Mouse (Mus musculus) midbrain, embryonic 16.5 days (tissue): ENCODE data around the gene Cgnl1. TPM values are rescaled to one million over a fixed set of nuclear protein-coding genes. Genes with fewer than 3 reads are reported as not detected.

Source experiments
- ATAC-seq: fragments of 200-750 bp; cut with Nextera tagmentation; 2 replicates; pipeline ENCODE4 v1.8.0; 2017; ENCODE audit warnings: moderate TSS enrichment
- H3K27ac ChIP-seq: fragments of 300-500 bp; sonication (generic); 2 replicates; pipeline ENCODE4 v1.5.1; 2014; ENCODE audit warnings: mild to moderate bottlenecking, low read length, mixed read lengths
- H3K27me3 ChIP-seq: fragments of 300-500 bp; sonication (generic); 2 replicates; pipeline ENCODE4 v1.6.1; 2014; ENCODE audit warnings: low read depth, low read length, mixed read lengths; ENCODE audit not compliant: control insufficient read depth, insufficient read depth
- H3K36me3 ChIP-seq: fragments of 300-500 bp; sonication (generic); 2 replicates; pipeline ENCODE4 v1.6.1; 2014; ENCODE audit warnings: mild to moderate bottlenecking, low read length, moderate library complexity, mixed read lengths; ENCODE audit not compliant: control insufficient read depth, insufficient read depth
- H3K4me1 ChIP-seq: fragments of 300-500 bp; sonication (generic); 2 replicates; pipeline ENCODE4 v1.6.1; 2014; ENCODE audit warnings: mild to moderate bottlenecking, low read length, mixed read lengths; ENCODE audit not compliant: control insufficient read depth, insufficient read depth
- H3K4me2 ChIP-seq: fragments of 300-500 bp; sonication (generic); 2 replicates; pipeline ENCODE4 v1.6.1; 2014; ENCODE audit warnings: mild to moderate bottlenecking, low read length, mixed read lengths
- H3K4me3 ChIP-seq: fragments of 300-500 bp; sonication (generic); 2 replicates; pipeline ENCODE4 v1.5.1; 2014; ENCODE audit warnings: low read depth, mild to moderate bottlenecking, low read length, moderate library complexity, mixed read lengths
- H3K9ac ChIP-seq: fragments of 300-500 bp; sonication (generic); 2 replicates; pipeline ENCODE4 v1.6.1; 2014; ENCODE audit warnings: low read depth, low read length, mixed read lengths
- H3K9me3 ChIP-seq: fragments of 300-500 bp; sonication (generic); replicated peaks from 2 replicates; pipeline ENCODE4 v1.6.1; 2014; ENCODE audit warnings: mild to moderate bottlenecking, low read length, mixed read lengths; ENCODE audit not compliant: control insufficient read depth, poor library complexity, severe bottlenecking
- WGBS: fragments of 180-500 bp; shearing (Covaris S2); extraction: QIAGEN DNeasy Blood & Tissue Kit; methylation state at CpG from one replicate; pipeline ENCODE4 v1.1.7; 2014; 5-methylcytosine and 5-hydroxymethylcytosine counted together
- polyA plus RNA-seq: library from polyadenylated mRNA; unstranded; fragments of >200 nt; fragmentation: Nextera tagmentation; extraction: Ambion mirVana; gene quantifications from 2 replicates; pipeline ENCODE4 v1.2.1, GENCODE M21; 2015

Cgnl1 gene
- polyA plus RNA-seq, 1 experiment from 2014 or later: 4.2 TPM

DNA sequence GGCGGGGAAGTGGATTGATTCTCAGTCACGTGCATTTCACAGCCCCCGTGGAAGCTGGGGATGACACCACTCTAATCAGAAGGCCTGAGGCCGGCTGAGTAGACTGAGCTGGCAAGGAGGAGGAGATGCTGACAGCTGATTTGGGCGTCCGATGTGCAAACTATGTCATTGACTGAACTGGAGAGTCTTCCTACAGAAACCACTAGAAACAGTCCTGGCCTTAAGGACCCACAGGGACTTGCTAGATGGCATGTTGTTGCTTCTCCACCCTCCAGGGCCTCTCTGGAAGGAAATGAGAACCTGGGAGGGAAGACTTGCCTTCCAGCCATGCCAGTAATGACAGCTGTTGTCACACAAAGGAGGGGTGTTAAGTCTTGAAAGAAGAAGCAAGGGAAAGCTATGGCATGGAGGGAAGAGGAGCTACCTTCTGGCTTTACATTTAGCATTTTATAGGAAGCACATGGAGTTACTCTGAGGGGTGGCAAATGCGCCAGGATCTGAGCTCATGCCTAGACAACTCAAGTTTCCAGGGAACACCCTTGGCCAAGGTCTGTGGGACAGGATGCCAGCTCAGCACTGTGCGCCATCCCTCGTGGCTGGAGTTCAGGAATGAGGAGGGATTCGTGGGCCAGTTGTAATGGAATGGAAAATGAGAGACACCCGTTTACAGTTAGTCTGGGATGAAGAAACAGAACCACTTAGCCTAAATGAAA, 92.1 kb downstream of the Cgnl1 start:
- Histone ChIP-seq H3K9me3 (no peaks in the 10 kb centered on the region), H3K27me3 (no peaks in the 10 kb centered on the region), H3K36me3 (no peaks in the 10 kb centered on the region), H3K4me2 (no peak overlapping the region), H3K9ac (no peak overlapping the region), H3K4me1 (no peaks in the 10 kb centered on the region), H3K27ac (no peak overlapping the region), H3K4me3 (no peak overlapping the region)
- 80% methylated on average over 11 of the region's 11 CpGs for WGBS
- no peak for ATAC-seq

DNA sequence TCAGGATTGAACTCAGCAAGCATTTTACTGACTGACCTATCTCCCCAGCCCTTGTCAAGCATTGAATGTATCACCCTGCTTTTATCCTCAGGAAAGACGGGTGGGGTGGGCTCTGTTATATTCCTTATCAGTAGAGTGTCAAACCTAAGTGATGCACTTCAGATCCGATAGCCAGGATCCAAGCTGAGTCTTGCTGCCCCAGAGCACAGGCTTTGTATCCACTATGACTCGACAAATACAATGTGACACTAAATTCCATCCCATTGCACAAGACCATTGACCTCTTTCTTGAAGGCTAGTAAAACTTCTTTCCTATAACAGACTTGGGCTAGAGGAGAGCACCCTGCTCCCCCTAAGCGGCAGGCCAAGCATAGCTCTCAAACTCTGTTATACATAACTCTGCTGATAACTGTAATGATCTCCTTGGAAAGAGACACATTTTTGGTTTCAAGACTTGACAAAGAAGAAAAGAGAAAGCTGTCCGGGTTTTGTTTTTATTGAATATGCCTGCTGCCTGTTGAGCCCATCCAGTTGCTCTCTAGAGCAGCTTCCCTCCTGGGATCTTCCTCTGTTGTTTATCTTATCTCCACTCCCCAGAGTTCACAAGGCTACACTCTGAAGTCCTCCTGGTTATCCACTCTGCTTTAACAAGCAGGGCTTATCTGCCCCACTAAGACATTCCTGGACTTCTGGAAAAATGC, 94.3 kb downstream of the Cgnl1 start:
- no peak overlapping the region for H3K4me2 ChIP-seq
- H3K36me3 ChIP-seq: no peaks in the 10 kb centered on the region
- no peak overlapping the region for H3K9ac ChIP-seq
- no peaks in the 10 kb centered on the region for H3K4me1 ChIP-seq
- H3K27me3 ChIP-seq: no peaks in the 10 kb centered on the region
- 83% methylated on average over 5 of the region's 5 CpGs for WGBS
- ATAC-seq: no peak
- H3K9me3 ChIP-seq: no peaks in the 10 kb centered on the region
- H3K27ac ChIP-seq: no peak overlapping the region
- no peak overlapping the region for H3K4me3 ChIP-seq

DNA sequence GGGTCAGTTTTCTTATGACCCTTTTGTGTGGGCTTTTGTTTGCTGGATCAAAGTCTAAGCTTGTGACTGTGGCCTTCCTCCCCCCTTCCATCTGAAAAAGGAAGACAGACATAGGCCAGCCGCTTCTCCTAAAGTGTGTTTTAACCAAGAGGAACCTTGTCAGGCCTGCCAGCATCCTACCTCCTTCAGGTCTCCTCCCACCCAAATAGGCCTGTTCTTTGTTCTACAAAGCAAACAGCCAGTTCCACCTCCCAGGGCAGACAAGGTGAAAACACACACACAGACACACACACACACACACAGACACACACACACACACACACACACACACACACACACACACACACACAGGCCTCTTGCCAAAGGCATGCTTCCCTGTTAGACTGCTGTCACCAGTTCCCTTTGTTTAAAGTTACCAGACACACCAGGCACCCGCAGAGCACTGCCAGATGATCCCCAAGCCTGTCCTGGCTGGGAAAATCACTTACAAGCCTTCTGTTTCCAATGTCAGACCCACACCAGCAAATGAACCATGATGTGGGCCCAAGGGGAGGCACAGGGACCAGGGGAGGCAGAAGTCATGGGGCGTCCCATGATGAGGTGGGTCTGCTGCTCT, 95.5 kb downstream of the Cgnl1 start:
- H3K4me2 ChIP-seq: no peak overlapping the region
- WGBS: 49% methylated on average over 3 of the region's 3 CpGs
- no peak for ATAC-seq
- H3K36me3 ChIP-seq: no peaks in the 10 kb centered on the region
- no peaks in the 10 kb centered on the region for H3K9me3 ChIP-seq
- no peaks in the 10 kb centered on the region for H3K4me1 ChIP-seq
- H3K27me3 ChIP-seq: no peaks in the 10 kb centered on the region
- no peak overlapping the region for H3K4me3 ChIP-seq
- H3K9ac ChIP-seq: no peak overlapping the region
- H3K27ac ChIP-seq: no peak overlapping the region

DNA sequence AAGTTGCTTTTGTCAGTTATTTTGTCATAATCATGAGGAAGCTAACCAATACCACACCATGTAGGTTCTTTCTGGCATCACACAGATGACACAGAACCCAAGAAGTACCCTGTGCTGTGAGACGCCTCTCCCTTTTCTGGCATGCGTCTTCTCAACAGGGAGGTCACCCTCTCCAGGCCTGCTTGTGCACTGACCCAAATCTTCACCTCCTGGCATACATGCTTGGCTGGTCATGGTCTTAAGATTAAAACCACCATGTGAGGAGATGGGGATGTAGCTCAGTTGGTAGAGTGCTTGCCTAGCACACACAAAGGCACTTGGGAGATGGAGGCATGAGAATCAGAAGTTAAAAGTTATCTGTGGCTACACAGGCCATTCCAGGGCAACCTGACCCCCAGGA, 96.2 kb downstream of the Cgnl1 start:
- H3K4me2 ChIP-seq: no peak overlapping the region
- H3K36me3 ChIP-seq: no peaks in the 10 kb centered on the region
- no peaks in the 10 kb centered on the region for H3K27me3 ChIP-seq
- H3K9me3 ChIP-seq: no peaks in the 10 kb centered on the region
- no peaks in the 10 kb centered on the region for H3K4me1 ChIP-seq
- no peak overlapping the region for H3K9ac ChIP-seq
- H3K27ac ChIP-seq: no peak overlapping the region
- H3K4me3 ChIP-seq: no peak overlapping the region
- 72% methylated on average over 2 of the region's 2 CpGs for WGBS
- no peak for ATAC-seq

DNA sequence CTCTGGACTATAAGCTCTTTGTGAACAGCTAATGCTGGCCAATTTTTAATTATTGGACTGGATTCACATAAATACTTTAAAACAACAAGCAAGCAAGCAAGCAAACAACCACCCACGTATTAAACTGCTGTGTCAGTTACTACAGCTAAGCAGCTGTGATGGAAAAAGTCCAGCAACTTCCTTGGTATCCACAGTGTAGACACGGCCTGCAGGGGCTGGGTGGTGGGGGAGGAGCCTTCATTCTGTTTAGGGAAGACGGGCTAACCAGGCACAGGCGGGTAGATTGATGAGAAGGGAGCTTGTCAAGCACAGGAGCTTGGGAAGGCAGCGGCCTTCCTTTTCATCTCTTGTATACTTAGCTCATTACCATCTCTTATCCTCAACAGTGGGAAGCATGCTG, 96.9 kb downstream of the Cgnl1 start:
- Histone ChIP-seq H3K4me2 (no peak overlapping the region), H3K27ac (no peak overlapping the region), H3K4me3 (no peak overlapping the region), H3K27me3 (no peaks in the 10 kb centered on the region), H3K36me3 (no peaks in the 10 kb centered on the region), H3K9ac (no peak overlapping the region), H3K4me1 (no peaks in the 10 kb centered on the region), H3K9me3 (no peaks in the 10 kb centered on the region)
- WGBS: 59% methylated on average over 5 of the region's 5 CpGs
- no peak for ATAC-seq

DNA sequence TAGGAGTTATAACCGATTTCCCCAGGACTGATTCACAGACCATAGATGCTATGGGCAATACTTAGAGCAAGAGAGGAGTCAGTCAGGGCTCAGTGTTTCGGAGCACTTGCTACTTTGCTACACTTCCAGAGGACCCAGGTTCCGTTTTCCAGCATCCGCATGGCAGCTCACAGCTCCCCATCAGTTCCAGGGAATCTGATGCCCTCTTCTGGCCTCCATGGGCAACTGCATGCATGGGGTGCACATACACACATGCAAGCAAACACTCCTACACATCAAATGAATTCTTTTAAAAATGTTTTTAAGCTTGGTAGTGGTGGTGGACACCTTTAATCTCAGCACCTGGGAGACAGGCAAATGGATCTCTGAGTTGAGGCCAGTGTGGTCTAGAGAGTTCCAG, 98.9 kb downstream of the Cgnl1 start:
- H3K27ac ChIP-seq: no peak overlapping the region
- no peak for ATAC-seq
- no peaks in the 10 kb centered on the region for H3K9me3 ChIP-seq
- no peaks in the 10 kb centered on the region for H3K36me3 ChIP-seq
- H3K4me2 ChIP-seq: no peak overlapping the region
- no peak overlapping the region for H3K4me3 ChIP-seq
- H3K9ac ChIP-seq: no peak overlapping the region
- no peaks in the 10 kb centered on the region for H3K27me3 ChIP-seq
- no peaks in the 10 kb centered on the region for H3K4me1 ChIP-seq
- 95% methylated on average over 4 of the region's 4 CpGs for WGBS

DNA sequence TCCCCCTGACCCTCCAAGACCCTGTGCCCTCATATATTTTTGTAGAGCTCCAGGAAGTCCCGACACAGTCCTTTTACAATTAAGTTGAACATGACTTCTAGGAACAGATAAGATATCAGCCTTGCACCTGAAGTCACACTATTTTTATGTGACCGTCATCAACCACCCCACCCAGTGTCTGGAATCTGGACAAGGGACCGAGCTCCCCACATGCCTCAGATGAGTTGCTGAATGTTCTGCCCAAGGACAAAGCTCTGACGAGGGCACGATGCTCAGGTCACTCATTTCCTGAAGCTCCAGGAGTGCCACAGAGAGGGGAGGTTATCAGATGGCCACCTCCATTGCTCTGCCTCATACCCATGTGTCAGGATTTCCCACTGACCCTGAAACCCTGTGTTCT, 100.7 kb downstream of the Cgnl1 start:
- Histone ChIP-seq H3K27me3 (no peaks in the 10 kb centered on the region), H3K4me1 (no peaks in the 10 kb centered on the region), H3K4me3 (no peak overlapping the region), H3K9me3 (no peaks in the 10 kb centered on the region), H3K36me3 (no peaks in the 10 kb centered on the region), H3K27ac (no peak overlapping the region), H3K4me2 (no peak overlapping the region), H3K9ac (no peak overlapping the region)
- 87% methylated on average over 5 of the region's 5 CpGs for WGBS
- ATAC-seq: no peak

DNA sequence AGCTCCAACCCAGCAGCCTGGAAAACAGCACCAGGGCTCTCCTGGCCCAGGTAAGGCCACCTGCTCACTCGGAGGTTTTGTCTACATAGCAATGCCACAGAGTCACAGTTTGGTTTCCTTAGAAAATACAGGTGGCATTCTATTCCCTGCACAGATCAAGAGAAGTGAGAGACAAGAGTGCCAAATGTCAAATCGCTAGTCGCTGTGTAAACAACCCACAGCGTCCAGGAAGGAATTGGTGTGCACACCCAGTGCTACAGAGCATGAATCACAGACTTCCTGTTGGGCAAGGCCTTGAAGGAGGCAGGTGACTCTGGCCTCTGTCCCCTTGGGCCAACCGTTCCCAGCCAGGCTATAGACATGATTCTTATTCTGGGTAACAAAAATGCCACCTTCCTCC, 103.8 kb downstream of the Cgnl1 start:
- no peaks in the 10 kb centered on the region for H3K4me1 ChIP-seq
- no peaks in the 10 kb centered on the region for H3K36me3 ChIP-seq
- WGBS: 77% methylated on average over 5 of the region's 5 CpGs
- no peak overlapping the region for H3K4me2 ChIP-seq
- no peak for ATAC-seq
- H3K27ac ChIP-seq: no peak overlapping the region
- H3K9me3 ChIP-seq: no peaks in the 10 kb centered on the region
- H3K9ac ChIP-seq: no peak overlapping the region
- H3K27me3 ChIP-seq: no peaks in the 10 kb centered on the region
- no peak overlapping the region for H3K4me3 ChIP-seq

DNA sequence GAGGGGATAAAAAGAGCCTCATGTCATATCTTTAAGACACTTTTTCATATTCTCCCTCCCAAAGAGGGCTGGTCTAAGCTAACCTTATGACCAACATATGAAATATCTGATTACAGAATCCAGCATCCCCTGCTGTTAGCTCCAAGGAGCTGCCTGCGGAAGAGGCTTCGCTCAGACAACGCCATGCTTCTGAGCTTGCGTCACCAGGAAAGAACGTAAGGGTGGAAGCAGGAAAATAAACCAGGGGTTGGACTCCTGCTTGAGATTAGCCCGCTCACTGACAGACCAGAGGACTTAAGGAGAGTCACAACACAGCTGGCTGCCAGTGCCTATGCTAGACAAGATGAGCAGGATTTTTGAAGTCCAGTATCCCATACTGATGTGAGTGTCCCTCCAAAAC, 105.0 kb downstream of the Cgnl1 start:
- ATAC-seq: no peak
- no peaks in the 10 kb centered on the region for H3K9me3 ChIP-seq
- H3K4me3 ChIP-seq: no peak overlapping the region
- no peaks in the 10 kb centered on the region for H3K27me3 ChIP-seq
- H3K9ac ChIP-seq: no peak overlapping the region
- no peaks in the 10 kb centered on the region for H3K4me1 ChIP-seq
- no peak overlapping the region for H3K4me2 ChIP-seq
- H3K36me3 ChIP-seq: no peaks in the 10 kb centered on the region
- H3K27ac ChIP-seq: no peak overlapping the region
- WGBS: 73% methylated on average over 6 of the region's 6 CpGs
